Mouse (Mus musculus) midbrain, embryonic 11.5 days (tissue): ENCODE measurements around the gene Jmjd1c. TPM values are rescaled to one million over a fixed set of nuclear protein-coding genes. Genes with fewer than 3 reads are reported as not detected.

ENCODE experiments used
- ATAC-seq: fragments of 200-750 bp; cut with Nextera tagmentation; 2 replicates; pipeline ENCODE4 v1.8.0; 2017; ENCODE audit warnings: moderate TSS enrichment, moderate library complexity; ENCODE audit not compliant: low FRiP score
- DNase-seq: peaks from one replicate; pipeline ENCODE4 v3.0.0; 2015; ENCODE audit warnings: low spot score; ENCODE audit errors: missing footprints
- H3K27ac ChIP-seq: fragments of 300-500 bp; sonication (generic); 2 replicates; pipeline ENCODE4 v1.5.1; 2014; ENCODE audit warnings: low read depth, low read length
- H3K27me3 ChIP-seq: fragments of 300-500 bp; sonication (generic); 2 replicates; pipeline ENCODE4 v1.6.1; 2014; ENCODE audit warnings: mild to moderate bottlenecking, low read length, moderate library complexity, mixed read lengths; ENCODE audit not compliant: control insufficient read depth, insufficient read depth
- H3K36me3 ChIP-seq: fragments of 300-500 bp; sonication (generic); 2 replicates; pipeline ENCODE4 v1.6.1; 2014; ENCODE audit warnings: mild to moderate bottlenecking, low read length, moderate library complexity, mixed read lengths; ENCODE audit not compliant: control insufficient read depth, insufficient read depth
- H3K4me1 ChIP-seq: fragments of 300-500 bp; sonication (generic); 2 replicates; pipeline ENCODE4 v1.6.1; 2014; ENCODE audit warnings: low read length; ENCODE audit not compliant: control insufficient read depth, insufficient read depth
- H3K4me2 ChIP-seq: fragments of 300-500 bp; sonication (generic); 2 replicates; pipeline ENCODE4 v1.6.1; 2014; ENCODE audit warnings: mild to moderate bottlenecking, moderate library complexity
- H3K4me3 ChIP-seq: fragments of 300-500 bp; sonication (generic); 2 replicates; pipeline ENCODE4 v1.5.1; 2014; ENCODE audit warnings: low read depth, low read length
- H3K9ac ChIP-seq: fragments of 300-500 bp; sonication (generic); 2 replicates; pipeline ENCODE4 v1.6.1; 2014; ENCODE audit warnings: low read length
- H3K9me3 ChIP-seq: fragments of 300-500 bp; sonication (generic); 2 replicates; pipeline ENCODE4 v1.6.1; 2016; ENCODE audit warnings: low read length; ENCODE audit not compliant: control insufficient read depth
- WGBS: fragments of 180-500 bp; shearing (Covaris S2); extraction: QIAGEN DNeasy Blood & Tissue Kit; methylation state at CpG from one replicate; pipeline ENCODE4 v1.1.7; 2014; 5-methylcytosine and 5-hydroxymethylcytosine counted together
- polyA plus RNA-seq: library from polyadenylated mRNA; unstranded; fragments of >200 nt; fragmentation: Nextera tagmentation; extraction: Ambion mirVana; gene quantifications from 2 replicates; pipeline ENCODE4 v1.2.1, GENCODE M21; 2014

The Jmjd1c gene
- polyA plus RNA-seq, 1 experiment from 2014 or later = 46.9 TPM

DNA sequence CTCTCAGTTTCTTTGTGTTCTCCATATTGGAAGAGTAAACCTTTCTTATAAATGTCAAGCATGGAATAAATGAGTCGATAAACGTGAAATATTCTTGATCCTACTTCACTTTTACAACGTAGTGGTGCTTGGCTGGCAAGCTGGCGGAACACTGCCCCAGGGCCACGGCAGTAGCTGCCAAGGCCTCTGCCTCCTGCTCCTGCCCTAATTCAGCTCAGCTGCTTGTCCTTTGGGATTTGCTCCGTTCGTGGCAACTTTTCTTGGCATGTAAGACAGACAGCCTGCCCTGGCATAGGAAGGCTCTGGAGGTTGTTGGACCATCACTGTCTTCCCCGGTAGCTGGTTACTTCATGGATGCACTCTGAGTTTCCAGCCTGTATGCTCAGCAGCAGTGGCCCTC is 20.3 kb downstream of the Jmjd1c start:
- peaks cover 5% of the 10 kb centered on the region; the same call in 1 of the 2 replicates for H3K4me1 ChIP-seq
- DNase-seq (no peak), ATAC-seq (no peak)
- no peak overlapping the region for H3K27ac ChIP-seq
- no peaks in the 10 kb centered on the region for H3K9me3 ChIP-seq
- no peaks in the 10 kb centered on the region for H3K36me3 ChIP-seq
- no peaks in the 10 kb centered on the region for H3K27me3 ChIP-seq
- WGBS = 83% methylated on average over 8 of the region's 8 CpGs
- no peak overlapping the region for H3K9ac ChIP-seq
- no peak overlapping the region for H3K4me3 ChIP-seq
- H3K4me2 ChIP-seq = no peak overlapping the region

DNA sequence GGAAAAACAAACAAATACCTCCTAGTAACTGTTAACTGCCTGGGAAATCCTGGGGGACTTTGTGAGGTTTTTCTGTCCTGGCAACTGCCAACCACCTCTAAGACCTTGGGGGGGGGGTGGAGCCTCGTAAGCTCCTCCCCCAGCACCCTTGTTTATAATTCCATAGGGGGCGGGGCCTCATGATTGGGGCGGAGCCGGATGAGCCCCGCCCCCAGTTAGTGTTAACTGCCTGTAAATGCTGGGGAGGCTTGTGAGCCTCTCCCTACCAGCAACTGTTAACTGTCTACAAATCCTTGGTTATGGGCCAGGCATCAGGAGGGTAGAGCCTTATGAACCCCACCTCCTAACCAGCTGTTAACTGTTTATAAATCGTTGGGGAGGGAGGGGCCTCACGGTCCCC is 23.4 kb downstream of the Jmjd1c start:
- peaks cover 5% of the 10 kb centered on the region; the same call in 1 of the 2 replicates for H3K4me1 ChIP-seq

DNA sequence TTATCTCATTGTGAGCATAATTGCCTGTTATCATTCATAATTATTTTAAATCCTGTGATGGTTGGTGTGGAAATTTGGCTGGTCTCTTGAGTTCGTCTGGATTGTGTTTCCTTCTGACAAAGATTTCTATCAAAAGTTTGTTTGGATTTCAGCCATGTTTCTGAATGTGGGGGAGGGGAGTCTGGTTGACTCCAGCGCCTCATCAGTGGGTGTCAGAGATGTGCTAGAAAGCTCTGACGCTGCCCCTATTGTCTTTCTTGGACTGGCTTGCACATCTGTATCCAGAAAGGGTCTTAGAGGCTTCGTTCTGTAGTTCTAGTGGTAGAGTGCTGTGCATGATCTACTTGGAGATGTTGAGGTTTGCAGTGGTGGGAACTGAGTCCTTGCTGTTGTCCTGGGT is 24.3 kb downstream of the Jmjd1c start:
- Histone ChIP-seq H3K9me3 (no peaks in the 10 kb centered on the region), H3K4me1 (peaks cover 5% of the 10 kb centered on the region; the same call in 1 of the 2 replicates), H3K36me3 (no peaks in the 10 kb centered on the region), H3K4me3 (no peak overlapping the region), H3K27ac (no peak overlapping the region), H3K4me2 (no peak overlapping the region), H3K27me3 (no peaks in the 10 kb centered on the region), H3K9ac (no peak overlapping the region)
- no peak for DNase-seq
- no peak for ATAC-seq
- WGBS = 68% methylated on average over 4 of the region's 4 CpGs

More for the DNA sequence above, 23.4 kb downstream of the Jmjd1c start:
- Histone ChIP-seq H3K27ac (no peak overlapping the region), H3K4me3 (no peak overlapping the region), H3K36me3 (no peaks in the 10 kb centered on the region), H3K4me2 (no peak overlapping the region), H3K27me3 (no peaks in the 10 kb centered on the region), H3K9ac (no peak overlapping the region), H3K9me3 (no peaks in the 10 kb centered on the region)
- DNase-seq (no peak), ATAC-seq (no peak)
- WGBS = 77% methylated on average over 7 of the region's 7 CpGs

DNA sequence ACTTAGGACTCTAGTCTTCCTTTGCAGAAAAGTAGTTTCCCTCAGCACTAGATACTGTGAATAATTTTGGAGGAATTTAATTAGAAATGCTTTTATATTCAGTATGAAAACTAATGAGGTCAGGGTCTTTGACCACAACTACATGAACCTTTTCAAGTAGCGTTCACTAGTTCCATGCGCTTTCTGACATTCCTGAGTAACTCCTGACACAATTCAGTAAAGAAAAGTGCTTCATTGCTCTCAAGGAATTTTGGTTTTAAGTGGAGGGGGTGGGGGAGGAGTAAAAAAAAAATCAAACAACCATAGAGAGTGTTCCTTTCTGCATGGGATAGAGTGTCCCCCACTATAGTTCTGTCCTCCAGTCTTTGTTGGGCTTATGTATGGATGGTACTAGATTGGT is 24.7 kb downstream of the Jmjd1c start:
- H3K9me3 ChIP-seq = no peaks in the 10 kb centered on the region
- H3K4me3 ChIP-seq = no peak overlapping the region
- ATAC-seq (no peak), DNase-seq (no peak)
- no peaks in the 10 kb centered on the region for H3K36me3 ChIP-seq
- no peaks in the 10 kb centered on the region for H3K27me3 ChIP-seq
- WGBS = 59% methylated on average over 2 of the region's 2 CpGs
- H3K27ac ChIP-seq = no peak overlapping the region
- no peak overlapping the region for H3K9ac ChIP-seq
- H3K4me1 ChIP-seq = peaks cover 3% of the 10 kb centered on the region; the same call in 1 of the 2 replicates
- no peak overlapping the region for H3K4me2 ChIP-seq

DNA sequence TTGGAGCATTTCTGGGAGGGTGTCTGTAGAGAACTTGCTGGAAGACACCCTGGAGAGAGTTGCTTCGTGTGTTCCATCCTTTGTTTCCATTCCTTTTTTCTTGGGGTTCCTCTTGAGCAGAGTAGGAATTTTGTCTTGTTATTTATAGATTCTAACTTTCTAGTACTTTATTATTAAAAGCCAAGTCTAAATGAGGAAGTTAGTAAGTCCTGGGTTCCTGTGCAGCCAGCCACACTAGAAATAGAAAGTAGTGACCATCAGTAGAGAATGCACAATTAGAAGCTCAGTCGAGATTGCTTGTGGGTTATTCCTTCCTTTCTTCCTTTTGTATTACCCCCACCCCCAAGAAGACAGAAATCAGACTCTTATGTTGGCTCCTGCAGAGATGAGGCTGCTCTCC is 27.8 kb downstream of the Jmjd1c start:
- WGBS = 50% methylated on average over 2 of the region's 2 CpGs
- DNase-seq = no peak
- H3K27me3 ChIP-seq = no peaks in the 10 kb centered on the region
- peaks cover 5% of the 10 kb centered on the region; the same call in 1 of the 2 replicates for H3K4me1 ChIP-seq
- no peak overlapping the region for H3K4me3 ChIP-seq
- no peak for ATAC-seq
- H3K36me3 ChIP-seq = no peaks in the 10 kb centered on the region
- no peak overlapping the region for H3K27ac ChIP-seq
- H3K9me3 ChIP-seq = no peaks in the 10 kb centered on the region
- H3K9ac ChIP-seq = no peak overlapping the region
- H3K4me2 ChIP-seq = no peak overlapping the region

DNA sequence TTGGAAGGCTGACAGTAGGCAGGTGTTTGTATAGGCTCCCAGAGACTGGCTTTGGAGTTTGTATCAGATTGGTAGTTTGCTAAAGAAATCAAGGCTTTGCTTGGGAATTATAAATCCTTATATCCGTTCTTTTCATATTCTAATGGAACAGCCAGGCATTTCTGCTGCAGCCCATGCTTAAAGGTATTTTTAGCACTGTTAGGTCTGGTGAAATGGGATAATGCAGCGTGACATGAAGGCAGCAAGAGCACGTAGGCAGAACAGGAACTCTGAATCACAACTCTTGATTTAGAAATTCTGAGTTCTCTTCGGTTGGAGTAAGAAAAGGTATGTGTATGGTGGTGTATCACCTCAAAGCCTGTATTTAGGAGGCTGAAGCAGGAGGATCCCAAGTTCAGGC is 28.2 kb downstream of the Jmjd1c start:
- peaks cover 5% of the 10 kb centered on the region; the same call in 1 of the 2 replicates for H3K4me1 ChIP-seq
- WGBS = 78% methylated on average over 4 of the region's 4 CpGs
- ATAC-seq = no peak

DNA sequence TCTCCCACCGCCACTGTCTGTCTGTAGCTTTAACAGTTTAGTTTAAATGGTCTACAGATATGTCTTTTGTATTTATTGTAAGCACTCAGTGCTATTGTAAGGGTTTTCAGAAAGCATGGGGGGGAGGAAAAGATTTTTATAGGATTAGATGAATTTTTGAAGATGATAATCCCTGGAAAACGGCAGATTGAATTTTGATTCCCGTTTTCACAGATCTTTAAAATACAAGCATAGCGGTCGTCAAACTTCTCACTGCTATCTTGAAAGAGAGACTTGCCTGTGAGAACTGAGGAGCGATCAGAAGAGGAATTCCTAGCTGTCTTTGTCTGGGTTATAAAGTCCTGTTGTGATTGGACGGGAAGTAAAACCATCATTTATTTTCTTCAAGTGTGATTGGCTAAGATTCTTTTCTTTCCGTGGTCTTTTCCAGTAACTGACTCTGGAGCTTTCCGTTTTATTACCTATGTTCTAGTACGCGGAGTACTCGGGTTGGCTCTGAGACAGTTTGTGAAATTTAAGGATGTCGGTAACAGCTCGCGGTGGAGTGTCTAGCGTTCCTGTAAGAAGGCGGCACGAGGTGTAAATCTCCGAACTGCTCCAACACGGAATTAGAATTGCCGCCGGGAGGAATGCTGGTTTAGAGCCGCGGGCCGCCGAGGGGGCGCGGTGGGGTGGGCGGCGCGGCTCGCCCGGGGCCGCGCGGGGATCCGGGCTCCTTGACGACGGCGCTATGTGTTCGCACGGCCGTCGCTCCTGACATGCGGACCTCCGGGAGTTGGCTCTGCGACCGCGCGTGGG is 30.3 kb downstream of the Jmjd1c start:
- ATAC-seq = no peak; the same call in none of the 2 replicates
- peak overlapping the region; percentile 62; the same call in 1 of the 2 replicates for H3K27ac ChIP-seq

More for the DNA sequence above, 28.2 kb downstream of the Jmjd1c start:
- Histone ChIP-seq H3K27ac (no peak overlapping the region), H3K27me3 (no peaks in the 10 kb centered on the region), H3K36me3 (no peaks in the 10 kb centered on the region), H3K9me3 (no peaks in the 10 kb centered on the region), H3K4me2 (no peak overlapping the region), H3K9ac (no peak overlapping the region), H3K4me3 (no peak overlapping the region)
- no peak for DNase-seq

DNA sequence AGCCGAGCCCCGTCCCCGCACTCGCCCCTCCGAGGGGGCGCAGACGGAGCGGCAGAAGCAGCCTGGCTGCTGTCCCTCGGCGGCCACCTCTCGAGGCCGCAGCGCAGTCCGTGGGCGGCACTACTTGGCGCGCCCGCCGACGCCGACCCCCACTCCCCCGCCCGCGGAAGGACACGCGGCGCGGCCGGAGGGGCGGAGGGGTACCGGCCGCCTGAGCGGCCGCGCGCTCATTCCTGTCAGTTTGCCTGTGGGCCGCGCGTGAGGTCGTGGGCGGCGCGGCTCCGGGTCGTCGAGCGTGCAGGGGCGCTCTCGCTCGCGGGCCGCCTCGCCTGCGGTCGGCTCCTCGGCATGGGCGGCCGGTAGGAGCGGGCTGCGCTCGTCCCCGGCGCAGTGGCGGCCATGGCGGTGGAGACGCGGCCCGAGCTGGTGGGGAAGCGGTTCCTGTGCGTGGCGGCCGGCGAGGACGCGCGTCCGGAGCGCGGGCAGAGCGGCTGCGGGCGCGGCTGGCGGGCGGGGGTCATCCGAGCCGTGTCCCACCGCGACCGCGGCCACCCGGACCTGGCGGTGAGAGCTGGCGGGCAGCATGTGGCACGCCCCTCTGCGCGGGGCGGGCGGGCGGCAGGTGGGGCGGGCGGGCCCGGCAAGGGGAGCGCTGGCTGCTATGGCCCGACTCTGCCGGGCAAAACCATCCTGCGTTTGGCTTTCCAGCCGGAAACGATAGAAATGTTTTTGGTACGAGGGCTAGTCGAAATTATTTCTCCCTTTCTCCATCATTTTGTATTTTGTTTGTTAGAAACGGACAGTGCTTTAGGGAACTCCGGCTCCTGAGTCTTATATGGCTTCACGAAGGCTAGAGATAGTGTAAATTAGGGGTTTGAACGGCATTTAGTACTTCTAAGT is 31.2 kb downstream of the Jmjd1c start:
- peak overlapping the region; percentile 64 for H3K4me2 ChIP-seq
- peak overlapping the region; percentile 71 for H3K9ac ChIP-seq
- peaks cover 5% of the 10 kb centered on the region; the same call in 1 of the 2 replicates for H3K4me1 ChIP-seq
- peak; percentile 90 for DNase-seq
- peak overlapping the region; percentile 80 for H3K4me3 ChIP-seq
- no peaks in the 10 kb centered on the region for H3K36me3 ChIP-seq
- H3K9me3 ChIP-seq = no peaks in the 10 kb centered on the region
- H3K27me3 ChIP-seq = no peaks in the 10 kb centered on the region
- 2% methylated on average over 84 of the region's 115 CpGs for WGBS
- peak; percentile 85 for ATAC-seq
- peak overlapping the region; percentile 62 for H3K27ac ChIP-seq

More for the DNA sequence above, 30.3 kb downstream of the Jmjd1c start:
- peak; percentile 96 for DNase-seq
- WGBS = under 1% methylated on average over 42 of the region's 50 CpGs
- Histone ChIP-seq H3K4me3 (peak overlapping the region; percentile 80), H3K4me1 (peaks cover 5% of the 10 kb centered on the region; the same call in 1 of the 2 replicates), H3K36me3 (no peaks in the 10 kb centered on the region), H3K4me2 (peak overlapping the region; percentile 64), H3K27me3 (no peaks in the 10 kb centered on the region), H3K9me3 (no peaks in the 10 kb centered on the region), H3K9ac (peak overlapping the region; percentile 71)
